Mouse (Mus musculus) liver, embryonic 14.5 days (tissue): ENCODE measurements around the gene Ptprd. TPM values are rescaled to one million over a fixed set of nuclear protein-coding genes. Genes with fewer than 3 reads are reported as not detected.

ENCODE experiments used
- ATAC-seq: fragments of 200-750 bp; cut with Nextera tagmentation; 2 replicates; pipeline ENCODE4 v1.8.0; 2017; ENCODE audit warnings: moderate number of reproducible peaks, mild to moderate bottlenecking, moderate library complexity; ENCODE audit not compliant: insufficient read depth
- DNase-seq, 3 experiments: peaks; one replicate each; pipeline ENCODE4 v3.0.0-alpha.2; 2012 to 2013; ENCODE audit warnings: low read depth in 3 of 3, low spot score in 3 of 3
- H3K27ac ChIP-seq: fragments of 300-500 bp; sonication (generic); 2 replicates; pipeline ENCODE4 v1.5.1; 2014; ENCODE audit warnings: moderate library complexity, mild to moderate bottlenecking, control low read depth, inconsistent platforms
- H3K27me3 ChIP-seq: fragments of 300-500 bp; sonication (generic); 2 replicates; pipeline ENCODE4 v1.6.1; 2014; ENCODE audit warnings: mild to moderate bottlenecking, low read length, moderate library complexity; ENCODE audit not compliant: control insufficient read depth, insufficient read depth
- H3K36me3 ChIP-seq: fragments of 300-500 bp; sonication (generic); replicated peaks from 2 replicates; pipeline ENCODE4 v1.6.1; 2014; ENCODE audit warnings: low read depth; ENCODE audit not compliant: control insufficient read depth, insufficient read depth
- H3K4me1 ChIP-seq, 2 experiments: fragments of 200-500 bp in 1 of 2; fragments of 300-500 bp in 1 of 2; sonication (generic) in 1 of 2; replicated peaks; 2 replicates each; pipeline ENCODE4 v1.6.1; 2012 to 2014; ENCODE audit warnings: antibody characterized with exemption in 1 of 2, inconsistent platforms in 1 of 2, low read length in 1 of 2; ENCODE audit not compliant: control insufficient read depth in 2 of 2, insufficient read depth in 2 of 2
- H3K4me2 ChIP-seq: fragments of 300-500 bp; sonication (generic); 2 replicates; pipeline ENCODE4 v1.6.1; 2014; ENCODE audit warnings: low read depth, mild to moderate bottlenecking, control low read depth, moderate library complexity
- H3K4me3 ChIP-seq, 2 experiments: fragments of 200-500 bp in 1 of 2; fragments of 300-500 bp in 1 of 2; sonication (generic) in 1 of 2; 2 replicates each; pipeline ENCODE4 v1.5.1; 2012 to 2014; ENCODE audit warnings: low read depth in 2 of 2, low read length in 2 of 2, mild to moderate bottlenecking in 2 of 2, control low read depth in 1 of 2, inconsistent platforms in 1 of 2, moderate library complexity in 1 of 2; ENCODE audit not compliant: insufficient read depth in 1 of 2
- H3K9ac ChIP-seq: fragments of 300-500 bp; sonication (generic); replicated peaks from 2 replicates; pipeline ENCODE4 v1.6.1; 2014; ENCODE audit warnings: mild to moderate bottlenecking, control low read depth, moderate library complexity
- H3K9me3 ChIP-seq: fragments of 300-500 bp; sonication (generic); 2 replicates; pipeline ENCODE4 v1.6.1; 2016; ENCODE audit warnings: low read length, mixed read lengths; ENCODE audit not compliant: control insufficient read depth
- CTCF ChIP-seq: IDR thresholded peaks from 2 replicates; pipeline ENCODE4 v1.5.1; 2016; ENCODE audit warnings: antibody characterized with exemption, low read depth, control low read depth
- EP300 ChIP-seq: IDR thresholded peaks from 2 replicates; pipeline ENCODE4 v1.6.1; 2016; ENCODE audit warnings: antibody characterized with exemption, low read depth
- WGBS: fragments of 180-500 bp; shearing (Covaris S2); extraction: QIAGEN DNeasy Blood & Tissue Kit; methylation state at CpG from one replicate; pipeline ENCODE4 v1.1.7; 2014; ENCODE audit not compliant: insufficient replicate concordance; 5-methylcytosine and 5-hydroxymethylcytosine counted together
- polyA plus RNA-seq, 2 experiments: library from polyadenylated mRNA; depleted of rRNA in 1 of 2; stranded (reverse) in 1 of 2; unstranded in 1 of 2; fragments of >200 nt; fragmentation: Nextera tagmentation in 1 of 2; extraction: Ambion mirVana in 1 of 2; gene quantifications; 2 replicates each; pipeline versions ENCODE4 v1.2.1 to v1.2.3; 2012 to 2014

Ptprd gene
- polyA plus RNA-seq, 2 experiments, result 1.5 to 2.8 TPM

DNA sequence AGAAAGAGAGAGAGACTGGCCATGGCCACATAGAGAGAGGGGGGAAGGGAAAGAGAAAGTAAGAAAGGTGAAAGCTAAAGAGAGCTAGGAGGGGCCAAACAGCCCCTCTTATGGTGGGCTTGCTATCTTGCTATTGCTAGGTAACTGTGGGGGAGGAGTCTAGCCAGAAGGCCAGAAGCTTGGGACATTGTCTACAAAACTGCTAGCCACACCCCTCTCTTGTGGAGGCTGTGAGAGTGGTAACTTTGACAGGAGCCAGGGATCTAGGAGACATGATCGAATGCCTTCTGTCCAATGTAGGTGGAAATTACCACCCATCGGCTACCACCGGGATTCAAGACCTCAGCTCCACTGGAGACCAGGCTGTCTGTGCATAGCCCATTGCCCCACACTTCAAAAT is 1899.2 kb downstream of the Ptprd start:
- Histone ChIP-seq H3K27me3 (no peaks in the 10 kb centered on the region), H3K4me3 (no peak overlapping the region), H3K9me3 (no peaks in the 10 kb centered on the region), H3K4me2 (no peak overlapping the region), H3K9ac (no peak overlapping the region), H3K4me1 (no peaks in the 10 kb centered on the region), H3K27ac (no peak overlapping the region), H3K36me3 (no peaks in the 10 kb centered on the region)
- no peak for DNase-seq
- TF ChIP-seq CTCF, result no peak
- TF ChIP-seq EP300, result no peak
- WGBS, result 77% methylated on average over 3 of the region's 3 CpGs
- ATAC-seq, result no peak

DNA sequence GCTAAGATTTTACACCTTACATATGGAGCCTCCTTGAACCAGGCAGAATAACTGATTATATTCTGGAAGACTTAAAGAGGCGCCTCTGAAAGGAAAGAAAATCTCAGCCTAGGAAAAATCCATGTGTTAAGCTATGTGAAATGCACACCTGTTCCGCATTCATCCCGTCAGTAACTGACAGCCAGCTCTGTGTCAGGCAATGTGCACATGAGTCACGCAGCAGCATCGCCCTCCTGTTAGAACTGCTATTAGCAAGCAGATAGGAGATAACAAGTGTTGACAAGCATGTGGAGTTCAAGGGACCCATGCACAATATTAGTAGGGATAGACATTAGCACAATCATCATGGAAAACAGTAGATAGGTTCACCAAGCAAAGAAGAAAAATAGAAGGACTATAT is 1905.8 kb downstream of the Ptprd start:
- WGBS, result 79% methylated on average over 5 of the region's 5 CpGs
- TF ChIP-seq CTCF (no peak), EP300 (no peak)
- no peaks in the 10 kb centered on the region for H3K36me3 ChIP-seq

DNA sequence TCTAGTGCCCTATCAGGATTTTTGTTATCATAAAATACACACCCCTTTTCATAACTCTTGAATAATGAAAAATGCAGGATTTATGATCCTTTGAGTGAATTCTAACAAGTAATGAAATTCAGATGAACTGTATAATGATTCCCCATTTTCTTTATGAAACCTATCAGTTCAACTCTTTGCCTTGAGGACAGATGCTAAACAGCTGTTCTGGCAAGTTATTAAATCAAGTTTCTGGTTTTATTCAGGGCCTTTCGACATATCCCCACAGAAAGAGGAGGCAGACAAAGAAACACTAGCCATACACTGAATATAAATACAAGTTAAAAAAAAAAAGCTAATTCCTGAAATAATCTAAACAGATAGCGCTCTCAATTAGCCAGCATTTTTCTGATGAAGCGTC is 1914.4 kb downstream of the Ptprd start:
- DNase-seq (no peak), ATAC-seq (no peak)
- Histone ChIP-seq H3K27me3 (no peaks in the 10 kb centered on the region), H3K27ac (no peak overlapping the region), H3K36me3 (no peaks in the 10 kb centered on the region), H3K4me2 (no peak overlapping the region), H3K9ac (no peak overlapping the region), H3K9me3 (no peaks in the 10 kb centered on the region), H3K4me3 (no peak overlapping the region), H3K4me1 (no peaks in the 10 kb centered on the region)
- 63% methylated on average over 3 of the region's 3 CpGs for WGBS
- TF ChIP-seq EP300, result no peak
- no peak for TF ChIP-seq CTCF

More for the DNA sequence above, 1905.8 kb downstream of the Ptprd start:
- Histone ChIP-seq H3K4me3 (no peak overlapping the region), H3K9me3 (no peaks in the 10 kb centered on the region), H3K27ac (no peak overlapping the region), H3K4me1 (no peaks in the 10 kb centered on the region), H3K9ac (no peak overlapping the region), H3K4me2 (no peak overlapping the region), H3K27me3 (no peaks in the 10 kb centered on the region)
- ATAC-seq (no peak), DNase-seq (no peak)

DNA sequence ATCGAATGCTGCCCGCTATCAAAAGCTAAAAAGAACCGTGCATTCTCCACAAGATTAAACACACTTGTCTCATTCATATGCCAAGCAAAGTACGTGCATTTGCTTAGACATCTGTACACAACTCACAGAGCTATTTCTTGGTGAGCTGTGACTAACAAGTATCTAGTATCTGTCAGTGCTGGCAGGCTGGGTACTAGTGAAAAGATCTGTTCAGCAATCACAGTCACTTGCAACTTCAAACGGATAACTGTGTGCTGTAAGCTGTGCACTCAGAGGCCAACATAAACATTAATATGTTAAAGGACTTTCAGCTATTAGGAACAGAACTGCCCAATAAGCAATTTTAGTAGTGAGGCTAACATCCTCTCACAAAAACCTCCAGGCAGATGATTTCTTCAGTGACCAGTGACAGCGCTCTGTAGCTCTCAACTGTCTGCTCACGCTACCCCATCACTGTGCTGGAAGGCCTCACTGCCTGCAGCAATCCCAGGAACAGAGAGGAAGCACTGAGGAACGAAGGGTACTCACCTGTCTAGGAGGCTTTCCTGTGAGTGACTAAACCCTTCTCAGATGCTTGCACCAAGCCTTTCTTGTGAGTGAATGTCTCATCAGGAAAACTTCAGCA is 1918.9 kb downstream of the Ptprd start:
- no peaks in the 10 kb centered on the region for H3K36me3 ChIP-seq
- ATAC-seq, result no peak

DNA sequence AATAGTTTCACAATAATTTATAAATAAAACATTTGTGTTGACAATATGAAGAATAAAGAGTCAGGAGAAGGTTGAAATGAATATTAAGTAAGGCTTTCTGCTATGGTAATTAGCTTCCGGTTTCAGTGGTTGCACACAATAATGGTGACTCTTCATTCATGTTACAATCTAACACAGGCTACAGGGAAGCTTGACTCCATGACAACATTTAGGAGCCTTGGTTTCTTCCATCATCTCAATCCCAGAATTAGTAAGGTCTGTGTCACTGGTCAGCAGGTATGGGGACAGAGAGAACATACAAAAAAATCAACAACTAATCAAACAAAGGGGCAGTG is 1921.3 kb downstream of the Ptprd start:
- 70% methylated on average over 1 of the region's 1 CpGs for WGBS
- Histone ChIP-seq H3K9me3 (no peaks in the 10 kb centered on the region), H3K4me3 (no peak overlapping the region), H3K27ac (no peak overlapping the region), H3K27me3 (no peaks in the 10 kb centered on the region), H3K4me1 (no peaks in the 10 kb centered on the region), H3K9ac (no peak overlapping the region), H3K4me2 (no peak overlapping the region), H3K36me3 (no peaks in the 10 kb centered on the region)
- ATAC-seq (no peak), DNase-seq (no peak)
- TF ChIP-seq CTCF (no peak), EP300 (no peak)

More for the DNA sequence above, 1918.9 kb downstream of the Ptprd start:
- Histone ChIP-seq H3K4me3 (no peak overlapping the region), H3K4me2 (no peak overlapping the region), H3K27ac (no peak overlapping the region), H3K4me1 (no peaks in the 10 kb centered on the region), H3K9me3 (no peaks in the 10 kb centered on the region), H3K27me3 (no peaks in the 10 kb centered on the region), H3K9ac (no peak overlapping the region)
- no peak for TF ChIP-seq EP300
- no peak for TF ChIP-seq CTCF
- no peak for DNase-seq
- 66% methylated on average over 8 of the region's 8 CpGs for WGBS
